Mouse (Mus musculus): ENCODE data around the gene Nfil3. TPM values are rescaled to one million over a fixed set of nuclear protein-coding genes. Genes with fewer than 3 reads are reported as not detected.

Nfil3 gene
- total RNA-seq (2022): 10 to 100 TPM in 3 of 4 experiments, 1 to 10 TPM in 1; 9.5 to 11.4 (median 10.7) TPM

DNA sequence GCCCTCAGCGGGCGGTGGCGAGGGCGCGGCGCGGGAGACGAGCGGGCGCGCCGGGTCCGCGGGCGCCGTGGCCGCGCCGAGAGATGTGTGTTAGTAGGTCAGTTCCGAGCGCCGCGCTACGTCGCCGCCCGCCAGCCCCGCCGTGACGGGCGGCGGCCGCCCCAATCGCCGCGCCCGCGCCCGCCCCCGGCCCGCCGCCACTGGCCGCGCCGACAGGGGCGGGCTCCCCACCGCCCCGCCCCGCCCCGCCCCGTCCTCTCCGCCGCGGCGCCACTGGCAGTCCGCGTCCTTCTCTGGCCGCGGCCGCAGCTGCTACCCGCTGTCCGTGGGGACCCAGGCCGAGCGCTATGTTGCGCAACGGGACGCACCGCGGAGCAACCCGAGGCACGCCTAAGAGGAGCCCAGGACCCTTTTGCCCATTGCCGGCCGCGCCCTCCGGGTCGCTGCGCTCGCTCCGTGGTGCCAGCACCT is at the start of gene Nfil3:
Gene Nfil3 (minus strand): TSS at position 123 of the 471 bp plus-strand sequence.
- DNase-seq (ENCODE audit: low spot score in 2 of 2): peak; percentile 40 to 79

DNA sequence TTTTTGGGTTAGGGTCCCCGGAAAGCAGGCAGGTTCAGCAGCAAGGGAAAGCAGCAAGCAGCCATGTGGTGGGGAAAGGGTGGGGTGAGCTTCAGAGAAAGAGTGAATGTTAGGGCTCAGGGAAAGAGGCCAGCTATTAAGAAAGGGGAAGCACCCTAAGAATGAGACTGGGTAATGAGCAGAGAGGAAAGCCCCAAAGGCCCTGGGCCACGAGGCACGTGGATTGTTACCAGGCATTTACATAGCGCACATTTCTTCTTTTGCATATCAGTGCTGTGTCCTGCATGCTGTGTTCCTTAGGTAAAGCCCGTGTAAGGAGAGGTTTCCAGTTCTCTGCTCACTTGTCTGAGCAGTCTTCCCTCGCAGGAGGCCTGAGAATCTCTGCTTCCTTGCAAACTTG is 43.4 kb upstream of the Nfil3 start:
- no peak for DNase-seq (ENCODE audit: low spot score in 2 of 2)

DNA sequence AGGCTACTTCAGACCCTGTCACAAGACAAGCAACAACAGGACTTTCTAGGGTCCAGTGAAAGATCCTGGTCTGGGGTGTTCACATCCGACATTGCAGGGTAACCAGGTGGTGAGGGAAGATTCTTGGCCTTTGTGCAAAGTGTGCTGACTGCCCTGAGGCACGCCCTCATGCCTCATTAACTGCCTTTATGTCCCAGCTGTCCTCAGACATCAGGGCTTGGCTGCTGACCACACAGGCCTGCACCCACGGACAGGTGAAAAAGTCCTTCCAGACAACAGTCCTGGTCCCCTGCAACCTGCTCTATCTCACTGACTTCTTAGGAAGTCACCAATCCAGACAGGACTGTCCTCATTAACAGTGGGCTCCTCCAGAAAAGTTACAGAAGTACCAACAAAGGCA is 39.4 kb upstream of the Nfil3 start:
- no peak for DNase-seq (ENCODE audit: low spot score in 2 of 2)

DNA sequence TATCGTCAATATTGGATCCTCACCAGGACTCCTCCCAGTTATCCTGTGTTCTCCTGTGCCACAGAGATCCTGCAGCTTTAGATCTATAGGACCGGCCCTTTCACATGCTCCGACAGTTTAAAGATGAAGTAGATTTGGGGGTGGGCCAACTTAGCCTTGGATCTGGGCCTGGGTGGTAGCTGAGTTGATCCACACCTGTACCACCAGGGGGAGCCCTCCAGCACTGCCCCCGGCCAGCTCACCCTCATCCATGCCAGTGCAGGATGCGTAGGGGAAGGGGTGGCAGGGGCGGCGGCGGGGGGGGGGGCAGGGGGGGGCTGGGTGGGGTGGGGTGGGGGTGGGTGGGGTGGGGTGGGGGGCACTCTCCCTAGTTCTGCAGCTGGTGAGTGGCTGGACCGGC is 38.7 kb upstream of the Nfil3 start:
- DNase-seq (ENCODE audit: low spot score in 2 of 2): no peak

DNA sequence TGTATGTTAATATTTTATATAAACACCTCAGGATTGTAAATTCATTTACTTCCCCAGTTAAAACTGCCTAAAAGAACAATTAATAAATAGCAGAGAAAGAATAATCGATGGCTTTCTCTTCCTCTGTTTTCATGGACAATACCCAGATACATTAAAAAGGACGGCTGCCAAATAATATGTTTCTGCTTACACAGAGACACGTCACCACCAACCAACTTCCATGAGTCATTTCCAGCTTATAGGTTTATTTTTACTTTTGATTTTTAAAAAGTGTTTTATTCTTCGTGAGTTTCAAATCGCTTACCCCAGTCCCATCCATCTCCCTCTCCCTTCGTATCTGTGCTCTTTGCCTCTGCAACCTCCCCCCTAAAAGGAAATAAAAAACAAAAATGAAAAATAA is 38.1 kb upstream of the Nfil3 start:
- no peak for DNase-seq (ENCODE audit: low spot score in 2 of 2)

DNA sequence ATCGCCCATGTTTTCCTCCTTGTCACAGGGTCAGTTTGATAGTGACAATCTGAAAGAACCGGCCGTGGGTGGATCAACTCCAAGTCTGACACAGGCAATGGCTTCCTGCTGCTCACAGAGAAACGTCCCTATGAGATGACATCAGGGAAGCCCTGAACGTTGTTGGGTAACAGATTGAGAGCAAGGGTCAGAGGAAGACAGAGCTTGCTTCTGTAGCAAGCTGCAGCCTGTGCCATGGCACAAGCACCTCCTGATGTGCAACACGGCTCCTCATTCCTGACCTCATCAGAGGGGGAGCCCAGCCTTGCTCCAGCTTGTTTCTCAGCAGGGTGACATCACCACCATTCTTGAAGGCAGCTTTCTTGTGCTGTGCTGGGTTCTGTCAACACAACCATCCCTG is 37.1 kb upstream of the Nfil3 start:
- no peak for DNase-seq (ENCODE audit: low spot score in 2 of 2)

DNA sequence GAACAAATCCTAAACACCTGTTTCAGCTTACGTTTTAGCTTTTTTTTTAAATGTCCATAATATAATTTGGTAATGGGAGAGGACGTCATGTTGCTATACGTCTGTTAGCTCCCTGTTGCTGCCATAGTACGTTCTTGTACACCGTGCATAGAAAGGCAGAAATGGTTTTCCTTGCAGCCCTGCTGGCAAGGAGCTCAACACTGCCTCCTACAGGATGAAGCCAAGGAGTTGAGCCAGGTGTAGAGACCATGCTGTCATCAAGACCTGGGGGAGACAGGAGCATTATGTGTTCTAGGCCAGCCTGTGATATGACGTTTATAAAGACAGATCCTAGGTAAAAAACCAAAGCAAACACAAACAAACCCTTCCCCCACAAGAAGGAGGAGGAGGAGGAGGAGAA is 36.2 kb upstream of the Nfil3 start:
- no peak for DNase-seq (ENCODE audit: low spot score in 2 of 2)

DNA sequence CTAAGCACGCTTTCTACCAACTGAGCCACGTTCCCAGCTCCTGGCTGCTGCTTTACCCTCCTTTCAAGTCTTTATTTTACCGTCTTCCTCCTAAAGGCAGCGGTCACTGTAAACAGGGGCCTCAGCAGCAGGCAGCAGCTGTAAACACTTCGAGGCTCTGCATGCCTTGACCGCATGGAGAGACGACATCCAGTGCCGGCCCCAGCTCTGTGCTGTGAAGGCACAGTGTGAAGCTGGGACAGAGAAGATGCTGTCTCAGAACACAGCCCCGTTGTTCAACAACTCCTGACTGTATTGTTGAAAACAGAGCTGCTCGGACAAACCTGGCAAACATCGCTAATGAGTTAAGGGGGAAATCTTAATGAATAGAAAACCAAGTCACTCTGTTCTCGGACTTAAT is 30.6 kb upstream of the Nfil3 start:
- no peak for DNase-seq (ENCODE audit: low spot score in 2 of 2)

DNA sequence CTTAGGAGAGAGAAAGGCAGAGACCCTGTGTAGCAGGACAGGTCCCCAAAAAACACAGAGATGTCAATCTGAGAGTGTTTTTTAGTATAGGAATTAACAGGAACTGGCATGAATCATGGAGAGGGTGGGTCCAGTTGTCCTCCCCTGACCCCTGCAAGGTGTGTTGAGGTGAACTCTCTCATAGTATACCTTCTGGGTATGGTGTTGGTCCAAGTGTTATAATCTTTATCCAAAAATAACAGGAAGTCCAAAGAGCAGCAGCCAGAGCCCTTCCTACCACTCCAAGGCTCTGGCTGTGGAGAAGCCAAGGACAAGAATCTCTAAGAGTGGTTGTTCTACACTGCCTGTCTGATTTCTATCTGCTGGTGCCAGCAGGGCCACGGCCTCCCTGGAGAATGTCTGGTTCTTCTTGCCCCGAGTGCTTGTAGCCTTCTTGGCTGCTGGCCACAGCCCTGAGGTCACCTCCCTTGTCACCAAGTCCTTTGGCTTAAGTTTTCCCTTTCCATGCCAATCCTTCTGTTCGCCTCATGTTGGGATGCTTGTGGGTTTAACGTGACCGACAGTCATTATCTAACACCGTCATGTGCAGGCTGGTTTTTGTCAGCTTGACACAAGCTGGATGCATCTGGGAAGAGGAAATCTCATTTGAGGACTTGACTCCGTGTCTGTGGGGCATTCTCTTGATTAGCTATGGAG is 27.8 kb upstream of the Nfil3 start:
- DNase-seq (ENCODE audit: low spot score in 2 of 2): no peak

DNA sequence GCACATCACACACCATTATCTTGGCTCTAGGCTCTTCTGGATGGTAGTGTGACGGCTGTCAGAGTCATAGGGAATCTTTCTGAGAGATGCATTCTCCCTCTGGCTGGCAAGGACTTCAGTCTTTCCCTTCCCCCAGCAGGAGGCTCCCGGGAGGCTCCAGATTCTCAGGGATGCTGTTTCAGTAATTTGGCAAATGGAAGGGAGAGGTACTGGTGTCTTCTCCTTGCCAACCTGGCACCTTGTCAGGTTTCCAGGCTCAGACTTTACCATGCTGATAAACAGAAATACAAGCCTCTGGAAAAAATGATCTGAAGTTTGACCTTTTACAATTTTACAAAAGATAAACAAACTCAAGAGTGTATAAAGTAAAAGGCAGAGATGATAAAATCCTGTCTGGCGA is 26.9 kb upstream of the Nfil3 start:
- DNase-seq (ENCODE audit: low spot score in 2 of 2): no peak

DNA sequence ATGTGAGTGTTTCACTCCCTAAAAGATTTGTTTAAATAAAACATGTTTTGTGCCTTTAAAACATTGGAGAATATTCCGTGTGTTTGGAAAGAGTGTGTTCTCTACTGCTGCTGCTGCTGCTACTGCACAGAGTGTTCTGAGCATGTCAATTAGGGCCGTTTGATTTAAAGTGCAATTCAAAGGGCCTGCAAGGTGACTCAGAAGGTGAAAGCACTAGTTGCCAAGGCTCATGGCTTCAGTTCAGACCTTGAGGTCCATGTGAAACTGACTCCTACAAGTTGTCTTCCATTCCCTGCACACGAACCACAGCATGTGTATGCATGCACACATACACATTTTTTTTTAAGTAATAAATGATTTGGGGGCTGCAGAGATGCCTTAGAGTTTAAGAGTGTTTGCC is 22.4 kb upstream of the Nfil3 start:
- DNase-seq (ENCODE audit: low spot score in 2 of 2): no peak

DNA sequence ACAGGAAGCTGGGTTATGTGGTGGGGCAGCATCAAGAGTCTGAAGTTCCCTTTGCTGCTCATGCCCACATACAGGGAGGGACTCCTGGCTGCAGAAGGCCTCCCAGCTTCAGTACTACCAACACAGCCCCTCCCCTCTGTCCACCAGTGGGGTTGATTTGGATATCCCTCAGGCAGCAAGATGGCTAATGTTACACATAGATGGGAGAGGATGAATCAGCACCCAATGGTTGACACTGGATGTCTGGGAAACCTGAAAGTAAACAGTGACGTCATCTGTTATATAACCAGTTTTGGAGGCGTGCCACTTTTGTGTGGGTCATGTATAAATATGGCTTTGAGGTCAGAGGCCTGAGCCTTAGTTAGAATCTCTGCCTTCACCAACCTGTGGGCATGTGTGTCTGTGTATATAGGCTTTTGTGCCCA is 20.6 kb upstream of the Nfil3 start:
- DNase-seq (ENCODE audit: low spot score in 2 of 2): no peak

DNA sequence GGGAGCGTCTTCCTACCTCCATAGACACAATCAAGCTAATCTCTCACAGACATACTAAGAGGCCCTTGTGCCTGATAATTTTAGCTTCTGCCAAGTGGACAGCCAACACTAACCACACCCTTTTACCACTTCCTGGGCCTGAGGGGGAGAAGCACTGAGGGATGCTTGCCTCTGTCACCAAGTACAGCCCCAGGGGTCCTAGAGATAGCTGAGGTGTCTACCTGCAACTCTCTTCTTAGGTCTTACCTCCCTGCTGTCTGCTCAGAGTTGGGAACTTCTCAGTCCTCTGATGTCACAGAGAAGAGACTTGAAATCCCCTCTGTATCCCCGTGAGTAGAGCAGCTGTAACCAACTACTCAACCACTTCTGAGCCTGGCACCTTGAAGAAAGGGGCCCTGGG is 19.6 kb upstream of the Nfil3 start:
- no peak for DNase-seq (ENCODE audit: low spot score in 2 of 2)

DNA sequence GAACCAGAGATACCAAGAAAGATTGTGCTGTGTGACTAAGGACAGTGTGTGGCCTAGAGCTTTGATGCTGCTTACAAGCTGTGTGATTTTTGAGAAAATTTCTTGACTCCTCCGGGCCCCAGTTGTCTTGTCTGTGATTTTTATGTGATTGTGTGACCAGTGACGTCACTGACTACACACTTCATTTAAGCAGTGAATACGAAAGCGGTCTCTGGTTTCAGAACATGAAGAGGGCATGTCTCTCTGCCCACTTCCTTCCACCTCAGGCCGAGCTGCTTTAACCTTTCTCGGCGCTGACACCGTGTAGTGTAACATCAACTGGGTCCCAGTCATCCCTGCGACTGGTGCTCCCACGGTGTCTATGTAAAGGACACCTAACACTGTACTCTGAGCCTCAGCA is 17.7 kb upstream of the Nfil3 start:
- DNase-seq (ENCODE audit: low spot score in 2 of 2): no peak

DNA sequence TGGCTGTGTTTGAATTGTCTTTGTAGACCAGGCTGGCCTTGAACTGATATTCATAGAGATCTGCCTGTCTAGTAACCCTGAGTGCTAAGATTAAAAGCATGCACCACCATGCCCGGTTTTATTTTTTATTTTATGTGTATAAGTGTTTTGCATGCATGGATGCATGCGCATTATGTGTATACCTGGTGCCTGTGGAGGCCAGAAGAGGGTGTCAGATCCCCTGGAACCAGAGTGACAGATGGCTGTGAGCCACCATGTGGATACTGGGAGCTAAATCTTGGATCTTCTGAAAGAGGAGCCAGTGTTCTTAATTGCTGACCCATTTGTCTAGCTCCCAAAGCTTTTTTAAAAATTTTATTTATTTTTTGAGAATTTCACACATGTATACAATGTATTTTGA is 16.9 kb upstream of the Nfil3 start:
- no peak for DNase-seq (ENCODE audit: low spot score in 2 of 2)

DNA sequence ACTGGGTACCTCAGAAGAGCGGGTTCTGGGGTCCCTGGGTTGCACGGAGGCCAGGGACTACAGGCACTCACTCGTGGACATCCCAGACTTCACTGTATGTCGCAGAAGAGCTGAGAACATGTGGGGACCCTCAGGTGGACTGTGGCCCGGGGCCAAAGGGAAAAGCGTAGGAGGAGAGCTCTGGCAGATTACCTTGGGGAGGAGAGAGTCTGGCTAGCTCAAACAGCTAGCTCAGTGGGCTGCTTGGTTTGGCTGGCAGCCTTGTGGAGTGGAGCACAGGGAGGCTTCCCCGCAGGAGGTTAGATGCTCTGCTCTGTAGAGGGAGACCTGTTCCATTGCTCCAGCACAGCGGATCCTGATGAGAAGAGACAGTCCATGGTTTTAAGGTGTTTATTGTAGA is 15.3 kb upstream of the Nfil3 start:
- DNase-seq (ENCODE audit: low spot score in 2 of 2): no peak

DNA sequence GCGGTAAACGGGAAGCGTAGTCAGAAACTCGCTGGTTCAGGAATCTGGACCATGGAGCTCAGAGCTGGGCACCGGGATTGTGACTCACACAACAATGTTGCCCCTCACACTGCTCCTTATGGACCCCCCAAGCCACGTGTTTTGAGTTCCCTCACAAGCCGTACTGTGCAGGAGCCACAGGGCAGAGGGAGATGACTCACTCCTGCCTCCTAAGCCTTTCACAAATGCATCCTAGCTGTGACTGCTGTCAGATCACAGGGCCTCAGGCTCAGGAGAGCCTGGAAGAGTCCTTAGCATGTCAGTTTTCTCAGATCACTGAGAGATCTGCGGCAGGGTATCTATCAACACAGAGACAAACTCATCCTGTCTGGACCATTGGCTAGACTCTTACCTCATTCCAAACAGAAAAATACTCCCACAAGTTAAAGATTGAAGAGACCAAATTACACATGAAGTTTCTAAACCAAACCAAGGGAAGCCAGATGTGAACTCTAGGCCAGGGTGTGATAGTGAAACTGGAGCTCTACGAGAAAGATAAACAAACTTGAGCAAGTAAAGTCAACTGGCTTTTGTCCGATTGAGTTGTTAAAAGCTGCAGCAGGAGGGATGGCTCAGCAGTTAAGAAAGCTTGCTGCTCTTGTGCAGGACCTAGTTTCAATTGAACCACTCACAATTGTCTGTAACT is 13.5 kb upstream of the Nfil3 start:
- no peak for DNase-seq (ENCODE audit: low spot score in 2 of 2)

DNA sequence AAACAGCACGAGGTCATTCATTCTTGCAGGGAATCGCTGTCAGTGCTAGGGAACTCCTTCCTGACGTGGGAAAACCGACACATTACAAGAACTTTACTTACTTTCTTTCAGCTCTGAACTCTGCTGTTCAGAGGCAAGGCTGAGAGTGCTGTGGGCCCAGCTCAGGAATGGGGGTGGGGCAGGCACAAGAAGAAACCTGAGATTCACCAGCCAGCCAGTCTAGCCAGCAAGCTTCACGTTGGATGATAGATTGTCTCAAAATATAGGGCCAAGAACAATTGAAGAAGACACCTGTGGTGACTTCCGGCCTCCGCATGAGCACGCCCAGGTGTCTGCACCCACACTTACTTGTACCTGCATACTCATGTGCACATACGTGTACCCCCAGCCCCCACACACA is 9.3 kb upstream of the Nfil3 start:
- DNase-seq (ENCODE audit: low spot score in 2 of 2): no peak

DNA sequence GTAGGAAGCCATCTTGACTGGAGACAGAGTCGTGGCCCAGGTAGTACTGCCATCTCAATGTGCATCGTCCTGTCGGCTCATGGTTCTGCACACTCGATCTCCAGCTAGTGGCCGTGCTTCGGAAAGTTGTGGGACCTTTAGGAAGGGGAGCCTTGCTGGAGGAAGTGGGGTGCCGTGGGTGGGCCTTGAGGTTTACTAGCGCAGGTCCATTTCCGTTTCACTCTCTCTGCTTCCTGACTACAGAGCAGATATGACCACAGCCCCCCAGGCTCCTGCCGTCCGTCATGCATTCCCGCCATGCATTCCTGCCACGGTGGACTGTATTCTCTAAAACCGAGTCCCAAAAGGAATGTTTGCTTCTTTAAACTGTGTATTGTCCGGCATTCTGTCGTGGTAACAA is 8.1 kb upstream of the Nfil3 start:
- no peak for DNase-seq (ENCODE audit: low spot score in 2 of 2)

DNA sequence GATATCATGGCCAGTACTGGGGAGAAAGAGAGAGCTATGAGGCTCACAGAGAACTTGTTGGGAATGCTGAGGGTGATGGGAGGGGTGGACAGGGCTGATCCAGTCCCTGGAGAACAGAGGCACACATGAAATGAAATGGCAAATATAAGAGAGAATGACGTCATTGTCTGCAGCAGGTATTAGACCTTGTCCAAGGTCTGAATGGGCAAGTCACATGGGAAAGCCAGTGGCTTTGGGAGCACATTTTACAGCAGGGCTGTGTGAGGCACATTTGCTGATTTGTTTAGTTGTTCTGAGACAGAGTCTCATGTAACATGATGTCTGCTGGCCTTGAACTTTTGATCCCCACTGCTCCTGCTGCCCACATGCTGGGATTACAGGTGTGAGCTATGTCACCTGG is 7.0 kb upstream of the Nfil3 start:
- DNase-seq (ENCODE audit: low spot score in 2 of 2): no peak

DNA sequence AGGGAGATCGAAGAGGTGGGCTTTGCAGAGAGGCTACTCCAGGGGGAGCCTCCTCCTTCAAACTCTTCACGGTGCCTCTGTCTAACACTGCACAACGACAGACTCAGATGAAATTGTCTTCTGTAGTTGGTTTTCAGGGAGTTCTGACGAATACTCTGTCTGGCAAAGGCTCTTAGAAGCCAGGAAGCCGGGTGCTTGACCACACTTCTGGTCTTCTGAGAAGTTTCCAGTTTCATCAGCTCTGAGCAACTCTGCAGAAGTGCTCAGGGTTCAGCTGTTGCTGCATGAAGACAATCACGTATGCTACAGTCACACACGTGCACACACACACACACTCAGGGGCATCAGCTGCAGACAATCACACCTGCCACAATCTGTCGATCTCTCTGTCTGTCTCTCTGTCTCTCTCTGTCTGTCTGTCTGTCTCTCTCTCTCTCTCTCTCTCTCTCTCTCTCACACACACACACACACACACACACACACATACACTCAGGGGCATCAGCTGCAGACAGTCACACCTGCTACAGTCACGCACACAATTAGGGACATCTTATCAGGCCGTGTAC is 5.4 kb upstream of the Nfil3 start:
- DNase-seq (ENCODE audit: low spot score in 2 of 2): no peak

DNA sequence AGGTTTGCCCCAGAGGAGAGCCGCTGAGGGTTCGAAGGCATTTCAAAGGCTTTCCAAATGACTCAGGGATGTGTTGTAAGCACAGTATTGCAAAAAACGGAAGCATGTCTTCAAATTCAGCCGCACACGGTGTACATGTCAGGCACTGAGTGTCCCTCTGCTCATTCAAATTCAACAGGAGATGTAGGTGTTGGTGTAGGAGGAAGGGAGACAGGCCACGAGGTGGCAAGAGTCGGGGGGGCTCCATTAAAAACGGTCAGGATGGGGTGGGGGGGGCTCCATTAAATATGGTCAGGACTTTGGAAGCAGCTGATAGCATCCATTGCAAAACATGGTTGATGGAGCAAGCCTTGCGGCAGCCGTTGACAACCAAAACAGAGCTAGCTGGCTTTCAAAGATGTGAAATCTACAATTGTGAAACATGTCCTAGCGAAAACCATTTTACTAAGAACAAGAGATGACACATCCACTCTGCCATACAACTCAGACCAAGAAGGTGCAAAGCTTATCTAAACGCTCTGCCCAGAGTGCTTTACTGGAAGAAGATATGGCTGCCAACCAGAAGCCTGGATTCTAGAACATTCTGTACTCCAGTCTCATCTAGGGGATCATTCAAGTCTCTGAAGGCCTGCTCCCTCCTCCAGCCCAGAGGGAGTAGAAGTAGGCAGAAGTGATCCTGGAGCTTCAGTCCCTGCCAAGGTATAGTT is 4.8 kb upstream of the Nfil3 start:
- no peak for DNase-seq (ENCODE audit: low spot score in 2 of 2)

Data from left cerebral cortex, adult 8-10 months (tissue).